Mouse (Mus musculus): ENCODE results near the gene Nebl. TPM values are rescaled to one million over a fixed set of nuclear protein-coding genes. Genes with fewer than 3 reads are reported as not detected.

Nebl gene
- total RNA-seq, 2 experiments from 2014 or later, result 1.4 to 2.3 TPM

- intact Hi-C loops (cut with DNase I), result loop anchor here (5.0 to 10.0 kb wide), 2 partner anchors 198 to 701 kb away; no protein-coding TSS in a partner anchor
Measured at GRCm38 (mm10) chr2:17643869-17644268, 87.4 kb downstream of the Nebl start.

GRCm38 (mm10) chr2:17642770-17643169, 88.5 kb downstream of the Nebl start:
- intact Hi-C loops (cut with DNase I), result loop anchor here (5.0 to 10.0 kb wide), 2 partner anchors 200 to 702 kb away; no protein-coding TSS in a partner anchor
- no peak for DNase-seq

More at GRCm38 (mm10) chr2:17643869-17644268, 87.4 kb downstream of the Nebl start:
- no peak for DNase-seq

DNA sequence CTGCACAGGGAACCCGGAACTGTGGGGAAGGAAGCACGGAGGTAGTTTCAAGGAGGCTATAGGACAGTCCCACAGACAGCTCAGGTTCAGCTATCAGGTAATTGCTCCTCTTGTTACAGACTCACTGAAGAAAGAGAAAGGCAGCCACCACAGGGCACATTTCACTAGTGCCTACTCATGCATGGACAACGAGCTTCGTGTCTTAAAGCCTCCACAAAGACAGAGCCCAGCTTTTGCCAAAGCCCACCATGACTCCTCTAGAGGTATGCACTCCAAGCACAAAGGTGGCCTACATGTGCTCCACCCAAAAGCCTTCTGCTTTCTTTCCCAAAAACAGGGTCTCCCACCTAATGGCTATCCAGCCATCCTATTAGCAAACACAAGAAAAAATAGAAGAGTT, 90.4 kb downstream of the Nebl start:
- no peak for DNase-seq
- intact Hi-C loops (cut with DNase I), result loop anchor here (5.0 to 10.0 kb wide), 2 partner anchors 201 to 704 kb away; no protein-coding TSS in a partner anchor

GRCm38 (mm10) chr2:17638631-17639030, 92.6 kb downstream of the Nebl start:
- intact Hi-C loops (cut with DNase I), result no loop called here
- DNase-seq, result no peak

DNA sequence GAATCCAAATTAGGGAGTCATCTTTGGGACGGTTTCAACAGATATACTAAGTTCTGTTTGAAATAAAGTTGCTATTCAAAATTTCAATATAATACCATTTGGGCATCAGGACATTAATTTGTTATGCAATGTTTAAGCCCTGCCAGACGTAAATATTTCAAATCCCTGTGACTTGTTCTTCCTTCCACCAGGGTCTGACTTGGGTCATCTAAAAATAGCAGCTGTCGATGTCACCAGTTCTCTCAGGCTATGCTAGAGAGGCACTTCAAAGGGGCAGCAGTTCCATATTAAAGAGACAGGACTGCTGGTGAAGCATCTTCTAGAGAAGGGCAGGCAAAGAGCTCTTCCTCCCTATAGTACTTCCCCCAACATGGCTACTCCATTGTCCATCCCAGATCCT, 107.3 kb downstream of the Nebl start:
- DNase-seq, result no peak
- intact Hi-C loops (cut with DNase I), result no loop called here

GRCm38 (mm10) chr2:17610259-17610658, 121.0 kb downstream of the Nebl start:
- intact Hi-C loops (cut with DNase I), result no loop called here
- no peak for DNase-seq

GRCm38 (mm10) chr2:17603573-17603972, 127.7 kb downstream of the Nebl start:
- intact Hi-C loops (cut with DNase I), result no loop called here
- DNase-seq, result no peak

GRCm38 (mm10) chr2:17600652-17601051, 130.6 kb downstream of the Nebl start:
- DNase-seq, result no peak
- intact Hi-C loops (cut with DNase I), result no loop called here

DNA sequence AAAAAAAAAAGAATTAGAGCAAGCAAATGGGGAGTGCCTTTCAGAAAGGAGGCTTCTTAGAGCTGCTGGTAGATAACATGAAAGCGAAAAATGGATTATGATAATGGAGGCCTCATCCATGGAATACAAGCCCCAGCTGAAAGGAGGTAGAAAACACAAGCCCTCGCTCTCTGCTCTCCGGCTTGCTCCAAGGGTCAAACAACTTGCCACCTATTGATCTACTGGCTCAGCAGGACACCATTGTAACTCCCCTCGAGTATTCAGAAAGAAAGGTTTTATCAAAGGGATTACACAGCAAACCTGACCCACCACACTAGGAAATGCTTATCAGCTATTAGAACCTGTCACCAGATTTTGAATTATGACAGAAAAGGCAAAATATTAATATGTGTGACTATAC, 131.4 kb downstream of the Nebl start:
- intact Hi-C loops (cut with DNase I), result no loop called here
- no peak for DNase-seq

DNA sequence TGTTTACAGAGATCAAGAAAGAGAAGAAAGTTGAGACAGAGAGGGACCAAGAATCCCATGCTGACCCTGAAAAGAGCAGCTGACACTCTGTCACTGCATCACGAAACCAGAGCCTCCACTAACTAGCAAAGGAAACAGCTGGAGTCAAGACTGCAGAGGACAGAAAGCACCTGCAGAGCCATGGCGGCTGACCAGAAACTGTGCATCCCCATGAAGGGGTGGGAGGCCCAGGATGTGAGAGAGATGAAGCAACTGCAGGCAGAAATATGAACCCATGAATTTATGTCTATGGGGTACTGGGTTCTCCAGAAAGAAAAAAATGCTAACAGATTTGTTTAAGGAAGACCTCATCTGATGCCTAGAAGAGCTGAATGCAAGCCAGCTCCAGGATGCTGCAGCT, 133.3 kb downstream of the Nebl start:
- intact Hi-C loops (cut with DNase I), result no loop called here
- no peak for DNase-seq

GRCm38 (mm10) chr2:17589669-17590068, 141.6 kb downstream of the Nebl start:
- intact Hi-C loops (cut with DNase I), result no loop called here

DNA sequence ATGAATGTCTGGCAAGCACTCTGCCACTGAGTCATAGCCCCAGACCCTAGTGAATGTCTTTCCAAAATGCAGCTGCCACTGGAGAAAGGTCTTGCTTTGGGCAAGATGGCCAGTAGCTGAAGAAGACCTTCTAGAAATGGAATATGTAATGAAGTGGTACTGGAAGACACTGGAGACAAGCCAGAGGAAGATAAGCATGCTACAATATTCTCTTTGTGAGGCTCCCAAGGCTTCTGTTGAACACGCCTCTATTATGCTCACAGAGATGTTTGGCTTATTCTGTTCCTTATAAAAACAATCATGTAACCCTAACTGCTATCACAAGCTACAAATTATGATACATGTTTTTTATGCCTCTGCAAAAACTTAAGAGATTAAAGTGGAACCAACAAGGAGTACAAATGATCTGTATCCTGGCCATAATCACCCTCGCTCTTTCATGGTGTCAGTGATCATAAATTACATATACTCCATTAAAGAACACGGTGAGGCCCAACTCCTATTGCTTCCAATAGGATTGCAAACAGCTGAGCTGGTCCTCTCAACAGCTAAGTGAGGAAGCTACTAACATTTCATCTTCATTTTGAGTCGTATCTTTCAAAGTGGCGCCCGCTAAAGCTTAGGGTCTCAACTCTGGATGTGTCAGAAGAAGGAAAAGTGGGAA, 145.8 kb downstream of the Nebl start:
- DNase-seq, result no peak
- intact Hi-C loops (cut with DNase I), result no loop called here

More at GRCm38 (mm10) chr2:17589669-17590068, 141.6 kb downstream of the Nebl start:
- DNase-seq, result no peak

- intact Hi-C loops (cut with DNase I), result no loop called here
- DNase-seq, result no peak
Measured at GRCm38 (mm10) chr2:17575648-17576047, 155.6 kb downstream of the Nebl start.

- intact Hi-C loops (cut with DNase I), result no loop called here
- DNase-seq, result no peak
Measured at GRCm38 (mm10) chr2:17571716-17572115, 159.5 kb downstream of the Nebl start.

DNA sequence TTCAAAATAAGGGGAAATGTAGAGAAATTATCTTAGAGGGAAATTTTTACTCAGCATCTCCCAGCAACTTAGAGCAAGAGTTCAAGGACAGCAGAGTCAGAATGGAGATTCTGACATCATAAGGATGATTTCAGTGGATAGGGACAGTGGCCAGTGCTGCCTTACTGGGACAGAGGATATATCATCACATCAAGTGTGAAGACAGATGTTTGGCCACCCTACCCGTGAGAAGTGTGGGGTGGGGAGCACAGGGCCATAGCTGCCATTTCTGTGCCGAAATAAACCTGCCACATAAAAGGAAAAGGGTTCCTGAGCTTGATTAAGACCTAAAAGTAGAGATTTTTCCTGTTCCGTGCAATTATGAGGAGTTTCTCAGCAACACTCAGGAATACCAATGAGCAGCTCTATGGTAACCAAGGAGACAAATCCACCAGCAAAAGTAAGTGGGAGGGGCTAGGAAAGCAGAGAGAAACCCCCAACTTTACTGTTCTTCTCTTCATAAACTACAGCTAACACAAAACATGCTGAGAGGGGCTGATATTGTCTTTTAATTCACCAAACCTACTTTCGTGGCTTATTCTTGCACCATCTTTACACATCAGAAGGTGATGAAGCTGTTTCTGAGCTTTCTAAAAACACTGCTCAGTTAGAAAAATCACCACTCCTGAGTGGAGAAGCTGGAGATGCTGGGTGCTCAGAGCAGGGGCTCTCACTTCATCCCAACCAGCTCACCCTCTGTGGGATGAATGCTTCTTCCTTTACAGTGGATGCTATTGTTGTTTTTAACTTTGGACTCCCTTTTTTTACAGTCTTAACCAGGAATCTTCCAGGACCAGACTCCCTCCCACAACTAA, 172.1 kb downstream of the Nebl start:
- intact Hi-C loops (cut with DNase I), result no loop called here
- DNase-seq, result no peak

DNA sequence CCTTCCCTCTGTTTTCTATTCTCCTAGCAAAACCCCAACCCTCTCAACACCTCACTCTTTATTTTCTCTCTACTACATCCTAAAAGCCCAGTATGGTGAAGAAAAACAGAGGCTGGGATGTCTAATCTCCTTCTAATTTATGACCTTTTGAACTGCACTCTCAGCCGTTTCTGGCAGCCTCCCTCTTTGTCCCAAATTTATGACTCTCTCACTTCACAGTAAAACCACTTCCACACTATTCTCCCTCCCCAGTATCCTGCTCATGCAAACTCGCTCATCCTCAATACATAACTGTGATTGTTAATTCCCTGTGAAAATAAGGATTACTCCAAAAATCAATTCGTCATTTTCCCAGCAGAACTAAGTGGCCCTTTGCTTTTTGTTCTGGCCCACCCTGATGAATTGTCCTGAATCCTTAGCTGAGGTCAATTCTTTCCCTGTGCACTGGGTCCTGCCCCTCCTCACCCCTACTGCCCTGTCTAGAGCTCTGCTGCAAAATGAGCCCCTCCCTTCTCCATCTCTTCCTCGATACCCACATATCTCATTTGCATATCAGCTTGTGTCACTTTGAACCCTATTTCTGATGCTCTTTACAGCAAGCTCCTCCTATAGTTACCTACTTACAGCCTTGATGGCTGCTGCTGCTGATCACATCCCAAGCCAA, 181.2 kb downstream of the Nebl start:
- no peak for DNase-seq
- intact Hi-C loops (cut with DNase I), result no loop called here

- intact Hi-C loops (cut with DNase I), result no loop called here
- DNase-seq, result no peak
Measured at GRCm38 (mm10) chr2:17546354-17546948, 184.8 kb downstream of the Nebl start.

GRCm38 (mm10) chr2:17539737-17540136, 191.5 kb downstream of the Nebl start:
- intact Hi-C loops (cut with DNase I), result no loop called here
- DNase-seq, result no peak

- intact Hi-C loops (cut with DNase I), result no loop called here
- DNase-seq, result no peak
Measured at GRCm38 (mm10) chr2:17538493-17538892, 192.8 kb downstream of the Nebl start.

- DNase-seq, result no peak
- intact Hi-C loops (cut with DNase I), result no loop called here
Measured at GRCm38 (mm10) chr2:17531355-17532105, 199.7 kb downstream of the Nebl start.
